Comparison of ENCODE assay signal across 11 mouse cellular contexts in the genomic region with DNA sequence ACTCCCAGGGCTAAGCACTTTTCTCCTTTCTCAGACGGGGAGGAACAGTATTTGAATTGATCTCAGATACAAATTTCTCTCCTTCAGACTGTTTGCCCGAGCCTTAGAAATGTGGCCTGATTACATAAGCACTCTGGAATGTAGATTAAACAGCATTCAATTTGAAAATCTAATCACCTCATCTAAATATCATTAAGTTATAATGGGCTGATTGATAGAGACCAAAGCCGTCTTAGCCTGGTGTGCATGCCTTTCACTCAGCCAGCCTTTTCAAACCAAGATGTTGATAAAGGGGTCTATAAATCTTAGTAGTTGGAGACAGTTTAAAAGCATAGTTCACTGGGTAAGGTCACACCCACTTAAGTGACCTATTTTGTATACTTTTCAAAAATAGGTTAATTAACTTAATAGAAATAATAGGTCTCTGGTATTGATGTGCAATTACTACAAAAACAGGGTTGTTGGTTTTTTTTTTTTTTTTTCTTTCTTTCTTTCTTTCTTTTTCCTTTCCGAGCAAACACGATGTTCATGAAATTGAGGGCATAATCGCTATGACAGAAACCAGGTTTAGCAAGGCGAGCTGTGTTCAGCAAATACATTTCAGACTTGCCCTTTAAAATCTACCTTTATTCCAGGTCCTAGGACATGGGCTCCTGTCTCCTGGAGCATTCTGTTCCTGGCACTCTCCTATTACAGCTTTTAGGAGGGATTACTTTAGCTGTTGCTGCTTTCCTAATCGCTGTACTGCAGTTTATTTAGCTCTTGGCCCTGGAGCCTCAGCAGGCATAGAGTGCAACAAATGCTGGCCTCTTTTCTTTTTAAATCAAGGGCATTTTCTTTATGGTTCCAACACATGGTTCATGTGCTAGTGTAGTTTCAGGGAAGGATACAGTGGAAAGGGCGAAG.
A peak's percentile ranks its signal among the peaks of the same experiment; 100 is the strongest.
DNase-seq lines count a peak whose midpoint lies in the region; ATAC-seq and TF ChIP-seq lines count a peak whose summit lies in the region.
"Had no signal": no experiment of that assay in that cellular context is flagged by ENCODE, and none has a peak within 500 bp of the region (broad histone marks: within the 10 kb centered on the region; RNA-seq: fewer than 3 reads in every experiment).

No protein-coding gene starts in this region.

- H3K36me3 ChIP-seq in intestine, embryonic 14.5 days (ENCODE audit: control insufficient read depth, insufficient read depth, low read length): no peaks in the 10 kb centered on the region
- no peaks in the 10 kb centered on the region for H3K36me3 ChIP-seq in intestine, postnatal 0 days (ENCODE audit: control insufficient read depth, insufficient read depth)
- H3K36me3 ChIP-seq in embryonic facial prominence, embryonic 12.5 days: no peaks in the 10 kb centered on the region
- no peaks in the 10 kb centered on the region for H3K36me3 ChIP-seq in heart, embryonic 16.5 days (ENCODE audit: control insufficient read depth, insufficient read depth)
- no peaks in the 10 kb centered on the region for H3K36me3 ChIP-seq in liver, embryonic 11.5 days (ENCODE audit: control insufficient read depth, insufficient read depth, low read length)

- 24% methylated on average over 9 of the region's 9 CpGs for WGBS in intestine, embryonic 14.5 days
- 41% methylated on average over 9 of the region's 9 CpGs for WGBS in intestine, postnatal 0 days
- 33% methylated on average over 9 of the region's 9 CpGs for WGBS in embryonic facial prominence, embryonic 12.5 days
- 51% methylated on average over 9 of the region's 9 CpGs for WGBS in heart, embryonic 16.5 days
- WGBS in liver, embryonic 11.5 days: 60% methylated on average over 9 of the region's 9 CpGs

- H3K27me3 ChIP-seq in intestine, embryonic 14.5 days (replicated peaks; ENCODE audit: control insufficient read depth, insufficient read depth, low read length): no peaks in the 10 kb centered on the region
- H3K27me3 ChIP-seq in intestine, postnatal 0 days (replicated peaks; ENCODE audit: control insufficient read depth, insufficient read depth, low read length): no peaks in the 10 kb centered on the region
- no peaks in the 10 kb centered on the region for H3K27me3 ChIP-seq in embryonic facial prominence, embryonic 12.5 days
- H3K27me3 ChIP-seq in heart, embryonic 16.5 days (ENCODE audit: control insufficient read depth, insufficient read depth, low read length): no peaks in the 10 kb centered on the region
- no peaks in the 10 kb centered on the region for H3K27me3 ChIP-seq in liver, embryonic 11.5 days (replicated peaks; ENCODE audit: control insufficient read depth, insufficient read depth, low read length)

- peaks cover 38% of the 10 kb centered on the region for H3K4me1 ChIP-seq in intestine, embryonic 14.5 days (replicated peaks; ENCODE audit: control insufficient read depth, insufficient read depth, low read length)
- peaks cover 8% of the 10 kb centered on the region for H3K4me1 ChIP-seq in intestine, postnatal 0 days (replicated peaks; ENCODE audit: control insufficient read depth, insufficient read depth, low read length)
- H3K4me1 ChIP-seq in embryonic facial prominence, embryonic 12.5 days: peaks cover 28% of the 10 kb centered on the region
- peaks cover 35% of the 10 kb centered on the region for H3K4me1 ChIP-seq in heart, embryonic 16.5 days (ENCODE audit: control insufficient read depth, insufficient read depth, low read length)
- H3K4me1 ChIP-seq in liver, embryonic 11.5 days (replicated peaks; ENCODE audit: control insufficient read depth, insufficient read depth, low read length): peaks cover 4% of the 10 kb centered on the region; the same call in 1 of the 2 replicates

- no peak overlapping the region for H3K4me3 ChIP-seq in intestine, embryonic 14.5 days (ENCODE audit: low read depth, low read length)
- H3K4me3 ChIP-seq in intestine, postnatal 0 days (ENCODE audit: low read depth, low read length): no peak overlapping the region
- no peak overlapping the region for H3K4me3 ChIP-seq in embryonic facial prominence, embryonic 12.5 days
- no peak overlapping the region for H3K4me3 ChIP-seq in heart, embryonic 16.5 days (ENCODE audit: low read length)
- H3K4me3 ChIP-seq in liver, embryonic 11.5 days (ENCODE audit: low read depth, low read length): no peak overlapping the region

- H3K9me3 ChIP-seq in intestine, embryonic 14.5 days (ENCODE audit: control insufficient read depth, low read length): no peaks in the 10 kb centered on the region
- H3K9me3 ChIP-seq in intestine, postnatal 0 days (ENCODE audit: control insufficient read depth): no peaks in the 10 kb centered on the region
- H3K9me3 ChIP-seq in embryonic facial prominence, embryonic 12.5 days: no peaks in the 10 kb centered on the region
- H3K9me3 ChIP-seq in heart, embryonic 16.5 days (replicated peaks; ENCODE audit: control insufficient read depth, low read length): no peaks in the 10 kb centered on the region
- no peaks in the 10 kb centered on the region for H3K9me3 ChIP-seq in liver, embryonic 11.5 days (ENCODE audit: control insufficient read depth, low read length)

- H3K27ac ChIP-seq in intestine, embryonic 14.5 days (ENCODE audit: low read depth): peak overlapping the region; percentile 64
- H3K27ac ChIP-seq in intestine, postnatal 0 days (ENCODE audit: low read depth, low read length): no peak overlapping the region
- H3K27ac ChIP-seq in embryonic facial prominence, embryonic 12.5 days: peak overlapping the region; percentile 73
- peak overlapping the region; percentile 25; the same call in 1 of the 2 replicates for H3K27ac ChIP-seq in heart, embryonic 16.5 days (ENCODE audit: low read length)
- H3K27ac ChIP-seq in liver, embryonic 11.5 days (ENCODE audit: low read depth, low read length): no peak overlapping the region; the same call in 1 of the 2 replicates

- no peak overlapping the region for H3K4me2 ChIP-seq in intestine, embryonic 14.5 days (ENCODE audit: low read length)
- no peak overlapping the region for H3K4me2 ChIP-seq in intestine, postnatal 0 days (replicated peaks; ENCODE audit: low read depth)
- H3K4me2 ChIP-seq in embryonic facial prominence, embryonic 12.5 days (replicated peaks): no peak overlapping the region
- no peak overlapping the region for H3K4me2 ChIP-seq in heart, embryonic 16.5 days (ENCODE audit: low read depth, low read length)
- H3K4me2 ChIP-seq in liver, embryonic 11.5 days: no peak overlapping the region

- TF ChIP-seq CTCF in intestine, postnatal 0 days (IDR thresholded peaks at IDR 0.05; ENCODE audit: low read depth): no peak

- peak; percentile 76 for ATAC-seq in intestine, embryonic 14.5 days (replicated peaks; ENCODE audit: low FRiP score, low TSS enrichment, low read depth)
- ATAC-seq in intestine, postnatal 0 days: no peak
- ATAC-seq in embryonic facial prominence, embryonic 12.5 days (ENCODE audit: insufficient number of reproducible peaks, insufficient read depth, low FRiP score, low TSS enrichment): no peak
- ATAC-seq in heart, embryonic 16.5 days (replicated peaks; ENCODE audit: extremely low read depth, insufficient read depth, low FRiP score): no peak
- ATAC-seq in liver, embryonic 11.5 days (replicated peaks; ENCODE audit: low FRiP score): no peak

- H3K9ac ChIP-seq in intestine, embryonic 14.5 days (ENCODE audit: low read length): no peak overlapping the region
- no peak overlapping the region for H3K9ac ChIP-seq in intestine, postnatal 0 days (ENCODE audit: low read depth, low read length)
- H3K9ac ChIP-seq in embryonic facial prominence, embryonic 12.5 days: no peak overlapping the region
- no peak overlapping the region for H3K9ac ChIP-seq in heart, embryonic 16.5 days (ENCODE audit: low read length)
- no peak overlapping the region for H3K9ac ChIP-seq in liver, embryonic 11.5 days (ENCODE audit: low read depth, low read length)

- peak; percentile 49 for DNase-seq in intestine, embryonic 14.5 days (ENCODE audit: low spot score)
- DNase-seq in adipocyte (ENCODE audit: low spot score): peak; percentile 16
- DNase-seq in ovary, adult 18-20 months (ENCODE audit: low spot score): no peak
- DNase-seq in ovary, postnatal 14 days (ENCODE audit: low spot score): no peak
- no peak for DNase-seq in liver, embryonic 11.5 days (ENCODE audit: low spot score)
- DNase-seq: adrenal gland, adult 8-10 months; cerebellum, postnatal 36 days; right cerebral cortex, postnatal 25 days had no signal

Comparison
In these comparisons a context has a peak if more than half of its experiments do, and no peak if none do; other contexts are left out.
1. H3K27ac ChIP-seq: peak in intestine, embryonic 14.5 days (single experiment), embryonic facial prominence, embryonic 12.5 days (single experiment) and heart, embryonic 16.5 days (single experiment); none in intestine, postnatal 0 days (single experiment) and liver, embryonic 11.5 days (single experiment).
2. DNase-seq: peak in intestine, embryonic 14.5 days (single experiment) and adipocyte (single experiment); none in ovary, adult 18-20 months (single experiment), ovary, postnatal 14 days (single experiment) and liver, embryonic 11.5 days (single experiment).